Mouse (Mus musculus): Measurements from ENCODE around the gene Smcr8.

DNA sequence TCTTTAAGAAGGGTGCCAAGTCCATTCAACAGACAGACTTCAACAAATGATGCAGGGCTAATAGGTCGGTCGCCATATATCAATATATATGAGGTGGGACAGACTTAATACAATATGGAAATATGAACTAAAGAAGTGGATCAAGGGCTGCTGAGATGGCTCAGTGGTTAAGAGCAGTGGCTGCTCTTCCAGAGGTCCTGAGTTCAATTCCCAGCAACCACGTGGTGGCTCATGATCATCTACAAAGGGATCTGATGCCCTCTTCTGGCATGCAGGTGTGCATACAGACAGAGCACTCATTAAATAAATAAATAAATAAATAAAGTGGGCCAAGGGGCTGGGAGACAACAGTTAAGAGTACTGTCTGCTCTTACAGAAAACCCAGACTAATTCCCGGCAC, 5.2 kb upstream of the Smcr8 start:
- TF ChIP-seq EP300 (IDR thresholded peaks at IDR 0.05; ENCODE audit: low read depth), result no peak
- no peak for TF ChIP-seq CTCF (IDR thresholded peaks at IDR 0.05; ENCODE audit: low read depth)
